ENCODE assay signal across 29 mouse cellular contexts in the genomic region with DNA sequence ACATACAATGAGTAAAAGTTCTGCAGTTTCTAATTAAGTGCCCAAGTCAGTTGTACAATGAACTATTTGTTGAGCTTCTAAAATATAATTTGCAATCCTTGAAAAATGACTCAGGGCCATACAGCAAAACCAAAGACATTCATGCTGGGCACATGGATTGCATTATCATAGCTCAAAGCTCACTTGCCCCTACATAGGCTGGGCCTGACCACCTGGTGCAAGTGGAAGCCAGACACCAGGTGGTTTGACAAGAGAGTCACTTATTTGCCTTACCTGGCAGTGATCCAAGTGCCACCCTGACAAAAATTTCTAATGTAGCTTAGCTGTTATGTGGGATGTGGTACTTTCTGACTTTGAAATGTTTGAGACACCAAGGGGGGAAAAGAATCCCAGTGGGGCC.
DNase-seq lines count a peak whose midpoint lies in the region; ATAC-seq and TF ChIP-seq lines count a peak whose summit lies in the region.
"Had no signal": no experiment of that assay in that cellular context is flagged by ENCODE, and none has a peak within 500 bp of the region (broad histone marks: within the 10 kb centered on the region; RNA-seq: fewer than 3 reads in every experiment).

No protein-coding gene starts in this region.

- intact Hi-C loops in left cerebral cortex, postnatal 4 days (cut with DNase I) = no loop called here
- intact Hi-C loops in left cerebral cortex, postnatal 14 days (cut with DNase I) = no loop called here

- no peak overlapping the region for H3K27ac ChIP-seq in limb, embryonic 10.5 days
- H3K27ac ChIP-seq: forebrain, embryonic 13.5 days; hindbrain, embryonic 12.5 days; liver, embryonic 15.5 days; lung, embryonic 15.5 days; midbrain, embryonic 13.5 days; stomach, embryonic 15.5 days had no signal

- H3K4me1 ChIP-seq in limb, embryonic 10.5 days = 0 out of 2 replicates have a peak, but pooled peaks cover 12% of the 10 kb centered on the region
- H3K4me1 ChIP-seq: embryonic facial prominence, embryonic 15.5 days; forebrain, embryonic 13.5 days; hindbrain, embryonic 12.5 days; liver, embryonic 15.5 days; midbrain, embryonic 13.5 days; stomach, embryonic 15.5 days had no signal

- no peaks in the 10 kb centered on the region for H3K27me3 ChIP-seq in limb, embryonic 10.5 days (ENCODE audit: low read depth, poor library complexity, severe bottlenecking)
- H3K27me3 ChIP-seq: embryonic facial prominence, embryonic 15.5 days; forebrain, embryonic 13.5 days; hindbrain, embryonic 12.5 days; liver, embryonic 15.5 days; lung, embryonic 15.5 days; midbrain, embryonic 13.5 days; stomach, embryonic 15.5 days had no signal

- no peaks in the 10 kb centered on the region for H3K36me3 ChIP-seq in limb, embryonic 10.5 days
- H3K36me3 ChIP-seq: embryonic facial prominence, embryonic 15.5 days; hindbrain, embryonic 12.5 days; liver, embryonic 15.5 days; lung, embryonic 15.5 days; midbrain, embryonic 13.5 days; stomach, embryonic 15.5 days had no signal

- no peak for TF ChIP-seq CTCF in brain, embryonic 14.5 days (IDR thresholded peaks at IDR 0.05; ENCODE audit: borderline replicate concordance, extremely low read depth, insufficient read depth, insufficient read length)

- no peaks in the 10 kb centered on the region for H3K9me3 ChIP-seq in limb, embryonic 10.5 days (replicated peaks)
- H3K9me3 ChIP-seq: embryonic facial prominence, embryonic 15.5 days; forebrain, embryonic 13.5 days; hindbrain, embryonic 12.5 days; liver, embryonic 15.5 days; lung, embryonic 15.5 days; midbrain, embryonic 13.5 days; stomach, embryonic 15.5 days had no signal

- DNase-seq in left cerebral cortex, postnatal 4 days = peak; percentile 3
- no peak for DNase-seq in left cerebral cortex, postnatal 14 days (ENCODE audit: low spot score in 2 of 2)
- peak; percentile 2 for DNase-seq in brain, embryonic 14.5 days (ENCODE audit: low read depth)
- DNase-seq in limb, embryonic 10.5 days (ENCODE audit: low spot score) = peak; percentile 50
- no peak for DNase-seq in kidney, adult 8-10 months
- DNase-seq in MN1 (ENCODE audit: low spot score) = no peak
- DNase-seq: adrenal gland, postnatal 10 days; B cell, adult 2 months; cerebellum, adult 11 months; cerebellum, adult 9-11 months; gastrocnemius, postnatal 14 days; heart, adult 11 months; heart, postnatal 36 days; kidney, adult 9 months; kidney, postnatal 10 days; layer of hippocampus, adult 9-11 months; lung, postnatal 36 days; retina, postnatal 1 day; right cerebral cortex, postnatal 14 days had no signal

- no peak overlapping the region for H3K4me3 ChIP-seq in limb, embryonic 10.5 days
- H3K4me3 ChIP-seq: embryonic facial prominence, embryonic 15.5 days; forebrain, embryonic 13.5 days; hindbrain, embryonic 12.5 days; liver, embryonic 15.5 days; lung, embryonic 15.5 days; midbrain, embryonic 13.5 days; stomach, embryonic 15.5 days had no signal

- no peak for ATAC-seq in megakaryocyte, adult 5-6 weeks (ENCODE audit: poor library complexity, severe bottlenecking)
- ATAC-seq: forebrain, embryonic 13.5 days; intestine, embryonic 16.5 days; midbrain, embryonic 13.5 days; Patski had no signal

- no peak for TF ChIP-seq POLR2A in brain, embryonic 14.5 days (IDR thresholded peaks at IDR 0.05; ENCODE audit: borderline replicate concordance, extremely low read depth, insufficient read depth, insufficient read length, poor library complexity, severe bottlenecking)

Comparison
In these comparisons a context has a peak if more than half of its experiments do, and no peak if none do; other contexts are left out.
1. DNase-seq: peak in left cerebral cortex, postnatal 4 days (single experiment), brain, embryonic 14.5 days (single experiment) and limb, embryonic 10.5 days (single experiment); none in left cerebral cortex, postnatal 14 days (0 of 2), kidney, adult 8-10 months (0 of 2) and MN1 (single experiment).